Mouse (Mus musculus): ENCODE data around the gene Pkn1.

Gene Pkn1

DNA sequence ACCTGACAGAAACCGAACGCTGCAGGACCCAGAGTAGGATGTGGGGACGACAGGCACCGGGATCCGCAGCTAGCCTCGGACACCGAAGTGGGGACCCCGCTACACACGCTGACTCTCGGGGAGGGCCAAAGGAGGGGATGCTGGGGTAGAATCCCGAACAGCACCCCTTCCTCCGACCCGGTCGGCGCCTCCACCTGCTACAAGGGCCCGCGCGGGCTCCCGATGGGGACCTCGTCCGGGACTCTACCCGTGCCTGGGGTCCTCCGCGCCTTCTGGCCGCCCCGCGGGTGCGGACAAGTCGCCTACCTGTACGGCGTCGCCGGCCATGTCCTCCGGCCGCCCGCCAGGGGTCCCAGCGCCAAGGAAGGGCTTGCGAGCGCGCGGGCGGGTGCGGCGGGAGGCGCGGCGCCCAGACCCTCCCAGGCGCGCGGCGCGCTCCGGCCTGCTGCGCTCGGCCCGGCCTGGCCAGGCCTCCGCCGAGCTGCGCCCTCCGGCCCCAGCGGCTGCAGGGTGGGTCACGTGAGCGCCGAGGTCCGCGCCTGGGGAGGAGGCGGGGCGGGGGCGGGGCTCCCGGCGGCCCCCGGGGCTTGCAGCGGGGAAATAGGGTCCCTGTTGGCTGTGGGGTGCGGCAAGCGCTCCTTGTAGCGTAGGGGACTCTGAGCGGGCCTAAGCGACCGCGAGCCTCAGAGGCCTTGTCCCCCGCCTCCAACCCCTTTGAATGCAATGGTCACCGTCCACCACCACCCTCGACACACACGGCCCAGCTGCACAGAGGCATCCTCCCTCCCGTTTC, at the start of gene Pkn1:
Gene Pkn1, minus strand, starts transcription at position 519 of the 793 bp plus-strand sequence.
- DNase-seq (ENCODE audit: low read depth) = peak; percentile 79

DNA sequence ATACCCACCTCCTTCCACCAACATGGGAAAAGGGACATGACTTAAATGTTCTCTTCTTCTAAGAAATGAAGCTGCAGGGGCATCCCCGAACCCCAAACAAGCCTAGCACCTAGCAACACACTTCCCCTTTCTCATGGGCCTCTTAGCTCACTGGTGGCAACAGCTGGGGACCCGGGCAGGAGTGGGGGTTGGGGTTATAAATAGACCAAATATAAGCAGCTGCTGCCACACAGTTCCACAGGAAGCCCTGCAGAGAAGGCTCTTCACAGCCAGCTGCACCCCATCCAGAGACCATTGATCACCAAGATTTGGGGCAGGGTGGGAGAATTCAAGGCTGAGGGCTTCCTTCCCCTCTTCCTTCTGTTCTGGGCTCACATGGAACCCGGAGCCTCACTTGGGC, 49.7 kb upstream of the Pkn1 start:
- DNase-seq (ENCODE audit: low read depth) = peak; percentile 95

DNA sequence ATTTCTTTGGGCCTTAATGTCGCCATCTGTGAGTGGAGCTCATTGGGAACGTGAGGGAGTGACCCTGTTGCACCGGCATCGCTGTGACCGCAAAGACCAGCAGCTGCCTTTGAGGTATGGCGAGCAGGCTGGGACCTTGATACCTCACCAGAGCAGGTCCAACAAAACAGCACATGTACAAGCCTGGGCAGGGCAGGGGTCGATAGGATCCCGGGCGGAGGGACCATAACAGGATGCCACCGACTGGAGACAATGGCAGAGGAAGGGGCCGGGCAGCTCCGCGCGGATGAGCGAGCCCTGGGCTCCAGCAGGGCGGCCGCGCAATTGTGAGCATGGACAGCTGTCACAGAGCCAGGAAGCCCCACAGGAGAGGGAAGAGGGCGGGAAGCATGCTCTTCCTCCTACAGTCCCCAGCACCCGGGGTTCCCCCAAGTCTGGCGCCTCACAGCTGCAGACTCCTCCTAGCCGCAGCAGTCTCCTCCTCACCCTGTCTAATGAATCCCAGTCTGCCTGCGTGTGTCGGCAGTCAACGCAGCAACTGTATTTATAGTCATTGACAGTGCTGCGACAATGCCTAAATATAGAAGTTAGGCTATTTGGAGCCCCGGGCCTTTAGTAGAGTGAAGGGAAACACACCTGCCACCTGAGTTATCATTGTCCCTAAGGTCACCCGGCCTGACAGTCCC, 48.8 kb upstream of the Pkn1 start:
- DNase-seq (ENCODE audit: low read depth) = peak; percentile 89

DNA sequence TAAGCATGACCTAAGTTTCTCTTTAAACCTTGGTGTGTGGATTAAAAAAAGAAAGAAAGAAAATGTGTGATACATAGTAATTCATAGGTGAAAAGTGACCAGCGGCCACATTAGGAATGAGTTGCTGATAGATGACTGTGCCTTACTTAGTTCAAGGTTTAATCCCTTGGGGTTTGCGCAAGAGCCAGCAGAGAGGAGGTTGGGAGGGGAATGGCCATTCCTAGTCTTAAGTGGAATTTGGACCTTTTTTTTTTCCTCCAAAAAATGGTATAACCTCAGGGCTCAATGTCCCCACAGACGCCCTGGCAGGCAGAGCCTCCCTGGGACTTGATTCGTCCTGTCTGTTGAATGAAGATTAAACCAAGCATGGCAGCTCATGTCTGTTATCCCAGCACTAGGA, 45.1 kb upstream of the Pkn1 start:
- DNase-seq (ENCODE audit: low read depth) = no peak

DNA sequence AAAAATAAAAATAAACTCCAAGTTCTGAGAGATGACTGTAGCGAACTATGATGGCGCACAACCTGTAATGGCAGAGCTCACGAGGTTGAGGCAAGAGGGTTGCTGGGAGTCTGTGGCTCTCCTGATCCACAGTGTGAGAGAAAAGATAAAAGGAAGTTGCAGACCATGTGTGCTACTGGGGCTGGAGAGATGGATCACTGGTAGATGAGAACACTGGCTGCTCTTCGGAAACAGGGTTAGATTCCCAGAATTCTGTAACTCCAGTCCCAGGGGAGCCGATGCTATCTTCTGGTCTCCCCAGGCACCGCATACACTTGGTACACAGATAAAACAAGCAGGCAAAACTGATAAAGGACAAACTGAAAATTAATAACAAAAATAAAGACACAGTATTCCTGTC, 44.0 kb upstream of the Pkn1 start:
- no peak for DNase-seq (ENCODE audit: low read depth)

DNA sequence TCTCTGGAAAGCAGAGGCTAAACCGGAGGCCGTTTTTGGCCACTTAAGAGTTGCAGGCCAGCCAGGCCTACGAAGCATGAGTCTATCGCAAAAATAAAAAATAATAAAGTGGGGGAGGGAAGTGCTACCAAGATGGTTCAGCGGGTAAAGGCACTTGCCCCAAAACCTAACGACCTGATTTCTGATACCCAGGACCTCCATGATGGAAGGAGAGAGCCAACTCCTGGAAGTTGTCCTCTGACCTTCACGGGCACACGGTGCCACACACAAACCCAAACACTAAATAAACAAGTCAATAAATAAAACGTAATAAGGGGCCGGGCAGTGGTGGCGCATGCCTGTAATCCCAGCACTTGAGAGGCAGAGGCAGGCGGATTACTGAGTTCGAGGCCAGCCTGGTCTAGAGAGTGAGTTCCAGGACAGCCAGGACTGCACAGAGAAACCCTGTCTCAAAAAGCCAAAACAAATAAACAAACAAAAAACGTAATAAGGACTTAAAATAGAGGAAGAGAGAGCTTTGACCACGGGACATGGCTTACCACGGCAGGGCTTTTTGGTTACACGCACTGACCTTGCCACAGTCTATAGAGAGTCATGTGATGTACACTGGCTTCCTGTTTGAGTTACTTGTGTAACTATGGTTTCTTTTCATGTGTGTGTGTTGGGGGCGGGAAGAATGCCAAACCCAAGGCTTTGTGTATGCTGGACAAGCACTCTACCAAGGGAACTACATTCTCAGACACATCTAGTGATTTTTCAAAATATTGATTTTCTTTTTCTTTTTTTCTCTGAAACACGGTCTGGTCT, 43.1 kb upstream of the Pkn1 start:
- peak; percentile 87 for DNase-seq (ENCODE audit: low read depth)

DNA sequence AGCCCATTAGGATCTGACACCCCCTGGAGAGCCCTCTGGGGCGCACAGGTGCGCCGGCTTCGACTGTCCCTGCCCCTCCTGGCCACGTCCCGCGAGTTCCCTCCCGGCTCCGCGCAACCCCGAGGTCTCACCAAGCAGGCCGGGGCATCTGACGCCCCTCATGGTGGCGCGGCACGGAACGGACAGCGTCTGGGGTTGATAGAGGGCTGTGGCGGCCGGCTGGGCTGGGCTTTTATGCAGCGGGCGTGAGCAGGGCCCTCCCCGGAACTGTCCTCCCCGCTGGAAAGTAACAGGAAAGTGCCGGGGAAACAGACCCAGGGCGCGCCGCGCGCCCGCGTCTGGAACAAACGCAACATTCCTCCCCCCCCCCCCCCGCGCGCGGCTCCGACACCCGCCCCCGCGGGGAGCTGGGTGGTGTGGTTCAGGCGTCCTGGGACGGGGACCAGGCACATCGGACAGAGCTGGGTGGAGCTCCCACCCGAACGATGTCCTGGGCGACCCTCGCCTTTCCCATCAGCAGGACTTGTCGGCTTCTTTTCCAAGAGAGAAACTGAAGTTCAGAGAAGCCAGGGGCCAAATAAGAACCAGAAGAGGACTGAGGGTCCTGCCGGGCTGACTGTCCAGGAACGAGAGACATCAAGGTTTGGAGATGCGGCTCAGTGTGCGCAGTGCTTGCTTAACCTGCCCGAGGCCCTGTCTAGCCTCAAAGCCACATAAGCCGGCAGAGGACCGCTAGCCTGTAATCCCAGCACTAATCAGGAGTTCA, 42.2 kb upstream of the Pkn1 start, which contains the start of gene Adgre5:
Gene Adgre5, minus strand, starts transcription at position 351 of the 766 bp plus-strand sequence.
- peak; percentile 86 for DNase-seq (ENCODE audit: low read depth)

DNA sequence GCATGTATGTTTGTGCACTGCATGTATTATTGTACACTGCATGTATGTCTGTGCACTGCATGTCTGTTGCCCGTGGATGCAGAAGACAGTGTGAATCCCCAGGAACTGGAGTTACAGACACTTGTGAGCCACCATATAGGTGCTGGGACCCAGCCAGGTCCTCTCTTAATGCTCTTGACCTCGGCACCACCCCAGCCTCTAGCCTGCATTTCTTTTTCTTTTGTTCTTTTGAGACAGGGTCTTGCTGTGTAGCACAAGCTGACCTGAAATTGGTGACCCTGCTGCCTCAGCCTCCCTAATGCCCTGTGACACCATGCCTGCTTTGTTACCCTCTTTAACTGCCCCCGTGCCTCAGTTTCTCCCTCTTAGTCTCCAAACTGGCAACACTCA, 41.6 kb upstream of the Pkn1 start:
- no peak for DNase-seq (ENCODE audit: low read depth)

DNA sequence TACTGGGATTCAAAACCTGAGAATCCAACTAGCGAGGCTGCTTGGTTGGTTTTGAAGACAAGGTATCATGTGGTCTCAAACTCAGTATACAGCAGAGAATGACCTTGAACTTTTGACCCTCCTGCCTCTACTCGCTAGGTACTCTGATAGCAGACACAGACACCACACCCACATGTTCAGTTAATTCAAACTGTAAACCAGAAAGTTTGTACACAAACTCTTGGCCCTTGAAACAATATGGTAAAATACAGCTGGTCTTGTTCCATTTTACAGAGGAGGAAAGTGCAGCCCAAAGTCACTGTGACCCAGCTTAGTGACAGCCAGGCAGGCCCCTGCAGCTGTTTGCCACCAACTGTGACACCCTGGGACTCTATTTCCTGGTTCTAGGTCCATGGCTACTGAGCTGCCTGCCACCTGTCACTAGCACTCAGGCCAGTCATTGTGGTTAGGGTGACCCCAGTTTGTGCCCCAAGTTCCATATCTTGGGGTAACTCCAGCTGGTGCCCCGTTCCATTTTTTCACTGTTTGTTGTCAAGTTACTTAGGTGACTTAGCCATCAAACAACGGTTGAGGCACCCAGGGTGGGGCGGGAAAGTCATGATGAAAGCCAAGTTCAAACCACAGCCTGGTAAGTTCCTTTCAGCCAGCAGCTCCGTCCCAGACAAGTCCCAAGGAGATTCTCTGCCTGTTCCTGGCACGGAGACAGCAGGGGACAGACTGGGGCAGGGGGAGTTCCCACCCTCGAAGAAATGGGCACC, 40.9 kb upstream of the Pkn1 start:
- peak; percentile 94 for DNase-seq (ENCODE audit: low read depth)

DNA sequence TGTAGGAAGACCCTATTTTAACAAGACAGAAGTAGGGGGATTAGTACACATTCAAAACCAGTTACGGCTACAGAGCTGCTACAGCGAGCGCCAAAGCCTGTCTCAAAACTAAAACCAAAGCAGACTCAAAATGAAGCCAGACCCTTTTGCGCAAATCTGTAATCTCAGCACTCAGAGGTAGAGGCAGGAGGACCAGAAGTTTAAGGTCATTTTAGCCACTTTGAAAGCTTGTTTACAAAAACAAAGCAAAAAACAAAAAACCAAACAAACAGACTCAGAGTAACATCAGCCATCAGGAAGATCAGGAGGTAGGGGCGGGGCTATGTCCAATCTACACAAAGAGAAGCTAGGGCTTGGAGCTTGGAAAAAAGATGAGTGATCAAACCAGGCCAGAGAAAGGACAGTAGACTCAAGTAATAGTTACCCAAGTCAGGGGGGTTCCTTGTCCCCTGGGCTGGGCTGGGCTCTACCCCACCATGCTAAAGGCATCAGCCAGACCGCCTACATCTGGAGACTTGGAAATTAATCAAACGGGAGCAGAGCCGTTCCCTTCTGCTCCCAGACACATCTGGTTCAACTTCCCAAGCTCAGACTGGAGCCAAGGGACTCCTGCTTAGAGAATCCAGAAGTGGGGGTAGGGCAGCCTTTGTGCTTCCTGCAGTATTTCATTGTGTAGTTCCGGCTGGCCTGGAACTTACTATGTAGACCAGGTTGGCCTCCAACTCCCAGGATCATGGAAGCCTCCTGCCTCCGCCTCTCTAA, 40.2 kb upstream of the Pkn1 start:
- DNase-seq (ENCODE audit: low read depth) = peak; percentile 55

DNA sequence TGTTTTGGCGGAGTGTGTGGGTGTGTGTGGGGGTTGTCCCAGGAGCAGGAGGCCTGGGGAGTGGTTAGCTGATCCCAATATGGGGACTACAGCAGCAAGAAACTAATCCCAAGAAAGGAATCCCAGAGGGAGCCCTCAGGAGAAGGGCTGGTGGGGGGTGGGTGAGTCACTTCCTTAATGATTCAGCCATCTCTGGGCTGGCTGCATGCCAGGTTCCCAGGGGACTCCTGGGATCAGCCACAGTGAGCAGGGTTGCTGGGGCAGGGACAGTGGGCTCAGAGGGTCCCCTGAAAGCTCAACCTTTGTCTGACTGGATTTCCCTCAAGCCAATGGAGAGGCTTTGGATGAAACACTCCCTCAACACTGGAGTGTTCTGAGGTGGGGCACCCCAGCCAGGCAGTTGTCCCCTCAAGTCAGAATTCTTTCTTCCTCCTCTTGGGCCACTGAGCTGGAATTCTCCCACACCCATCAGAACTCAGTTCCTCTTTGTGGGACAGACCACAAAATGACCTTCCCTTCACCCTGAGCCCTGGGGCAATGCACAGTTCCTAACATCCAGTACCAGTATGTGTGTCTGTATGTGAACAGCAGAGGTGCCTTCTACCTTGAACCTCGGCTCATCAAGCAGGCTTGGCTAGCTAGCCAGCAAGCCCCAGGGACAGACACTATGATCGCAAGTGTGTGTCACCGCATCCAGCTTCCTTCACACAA, 39.0 kb upstream of the Pkn1 start:
- DNase-seq (ENCODE audit: low read depth) = peak; percentile 50

DNA sequence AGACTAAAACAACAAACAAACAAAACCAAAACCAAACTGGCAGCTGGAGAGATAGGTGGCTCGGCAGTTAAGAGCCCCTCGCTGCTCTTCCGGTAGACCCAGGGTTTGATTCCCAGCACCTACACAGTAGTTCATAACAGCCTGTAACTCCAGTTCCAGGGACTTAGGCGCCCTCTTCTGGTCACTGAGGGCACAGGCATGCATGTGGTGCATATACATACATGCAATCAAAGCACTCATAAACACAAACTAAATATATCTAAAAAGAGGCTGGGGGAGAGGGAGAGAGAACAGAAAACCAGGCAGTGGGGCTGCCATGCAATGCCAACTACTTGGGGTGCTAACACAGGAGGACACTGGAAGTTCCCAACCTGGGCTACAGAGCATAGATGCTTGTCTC, 38.4 kb upstream of the Pkn1 start:
- peak; percentile 58 for DNase-seq (ENCODE audit: low read depth)

DNA sequence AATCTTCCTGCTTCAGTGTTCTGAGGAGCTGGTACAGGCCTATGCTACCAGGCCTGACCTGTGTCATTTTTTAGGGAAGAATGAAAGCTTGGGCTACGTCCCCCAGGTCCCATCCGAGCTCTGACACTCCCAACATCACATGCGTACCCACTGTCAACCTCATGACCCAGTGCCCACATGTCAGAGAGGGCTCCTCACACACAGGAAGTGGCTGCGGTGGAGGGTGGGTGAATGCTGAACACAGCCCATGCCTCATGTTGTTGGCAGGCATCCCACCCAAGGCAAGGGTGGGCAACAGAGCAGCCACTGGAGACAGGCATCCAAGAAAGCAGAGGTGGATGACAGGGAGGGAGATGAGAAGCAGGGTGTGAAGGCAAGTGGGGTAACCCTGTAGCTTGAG, 37.7 kb upstream of the Pkn1 start:
- DNase-seq (ENCODE audit: low read depth) = peak; percentile 84

DNA sequence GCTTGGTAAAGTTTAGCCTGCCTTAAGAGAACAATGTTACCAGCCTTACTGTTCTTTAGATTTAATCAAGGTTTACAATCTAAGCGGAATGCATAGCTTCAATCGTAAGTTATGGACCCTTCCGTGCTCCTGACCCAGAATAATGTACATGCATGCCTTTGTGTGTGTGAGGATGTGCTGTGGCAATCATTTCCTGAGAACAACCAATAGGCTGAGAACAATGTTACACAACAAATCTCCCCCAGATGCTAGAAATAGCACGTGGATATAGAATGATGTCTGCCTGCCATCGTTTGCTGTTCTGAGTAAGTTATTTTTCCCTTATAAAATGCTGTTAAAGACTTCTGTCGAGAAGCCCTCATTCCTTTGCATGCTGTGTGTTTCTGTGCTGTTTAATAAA, 33.9 kb upstream of the Pkn1 start:
- no peak for DNase-seq (ENCODE audit: low read depth)

DNA sequence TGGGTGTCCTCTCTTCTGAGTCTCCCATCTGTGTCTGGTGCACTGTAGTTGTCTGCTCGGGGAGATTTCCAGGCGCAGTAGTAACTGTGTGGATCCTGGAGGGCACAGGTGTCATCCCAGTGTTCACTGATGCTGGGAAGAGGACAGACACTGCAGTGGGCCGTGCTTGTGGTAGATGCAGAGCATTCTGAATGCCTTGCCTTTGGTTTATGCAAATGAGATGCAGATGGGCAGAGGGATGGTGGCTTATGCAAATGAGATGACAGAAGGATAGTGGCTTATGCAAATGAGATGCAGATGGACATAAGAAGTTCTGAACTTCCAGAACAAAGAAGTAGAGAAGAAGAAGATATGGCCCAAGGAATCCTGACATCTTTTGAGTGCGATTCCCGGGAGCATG, 32.9 kb upstream of the Pkn1 start:
- no peak for DNase-seq (ENCODE audit: low read depth)

DNA sequence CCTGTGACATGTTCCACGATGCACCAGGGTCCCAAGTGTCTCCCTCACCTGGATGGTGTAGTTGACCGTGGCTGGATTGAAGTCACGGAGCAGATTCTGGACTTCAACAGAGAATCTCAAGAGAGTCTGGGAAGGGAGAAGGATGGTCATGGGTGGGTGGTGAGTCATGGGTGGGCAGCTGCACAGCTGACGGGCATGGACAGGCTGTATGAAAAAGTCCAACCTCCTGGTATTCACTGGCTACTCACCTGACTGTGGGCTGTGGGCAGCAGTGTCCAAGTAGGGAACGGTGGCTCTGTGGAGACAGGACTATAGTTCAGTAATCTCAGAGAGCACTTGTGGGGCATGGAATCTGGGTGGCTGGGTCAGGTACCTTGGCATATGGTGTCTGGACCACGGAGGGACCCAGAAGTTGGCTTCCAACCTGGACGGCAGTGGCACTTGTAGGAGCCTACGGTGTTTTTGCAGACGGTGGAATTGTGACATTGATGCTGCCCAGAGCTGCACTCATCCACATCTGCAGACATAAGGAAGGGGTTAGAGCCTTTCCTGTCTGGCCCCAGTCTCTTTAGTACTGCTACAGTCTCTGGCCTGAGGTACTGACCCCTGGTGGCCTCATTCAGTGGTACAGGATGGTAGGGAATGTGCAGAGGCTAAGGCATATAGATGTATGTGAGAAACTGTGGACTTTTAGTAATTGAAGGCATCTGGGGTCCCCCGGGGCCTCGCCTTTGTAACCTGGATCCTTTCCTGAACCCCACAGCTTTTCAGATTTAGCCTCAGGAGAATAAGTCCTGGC, 30.2 kb upstream of the Pkn1 start:
- DNase-seq (ENCODE audit: low read depth) = peak; percentile 65

DNA sequence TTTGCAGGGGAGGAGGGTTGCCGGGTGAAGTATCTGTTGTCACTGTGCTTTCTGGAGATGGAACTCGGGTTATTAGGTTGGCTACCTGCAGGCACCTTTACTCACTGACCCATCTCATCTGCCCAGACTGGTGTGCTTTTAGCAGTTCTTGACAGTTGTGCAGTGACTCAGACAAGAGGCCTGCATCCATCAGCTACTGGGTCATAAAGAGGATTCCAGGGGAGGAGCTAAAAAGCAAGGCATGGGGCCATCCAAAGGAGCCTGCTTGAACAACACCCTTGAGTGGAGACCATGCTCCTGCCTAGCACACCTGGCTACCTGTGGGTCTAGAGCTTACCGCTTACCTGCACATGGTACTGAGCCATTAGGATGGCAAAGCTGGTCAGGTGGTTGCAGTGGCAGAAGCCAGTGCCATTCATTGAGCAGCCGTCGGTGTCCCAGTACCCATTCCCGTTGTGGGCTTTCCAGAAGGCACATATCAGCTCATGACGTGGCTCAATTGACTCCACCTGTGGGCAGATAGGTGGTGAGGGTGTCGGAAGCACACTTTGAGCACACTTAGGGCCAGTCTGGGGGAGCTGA, 26.6 kb upstream of the Pkn1 start:
- DNase-seq (ENCODE audit: low read depth) = no peak

DNA sequence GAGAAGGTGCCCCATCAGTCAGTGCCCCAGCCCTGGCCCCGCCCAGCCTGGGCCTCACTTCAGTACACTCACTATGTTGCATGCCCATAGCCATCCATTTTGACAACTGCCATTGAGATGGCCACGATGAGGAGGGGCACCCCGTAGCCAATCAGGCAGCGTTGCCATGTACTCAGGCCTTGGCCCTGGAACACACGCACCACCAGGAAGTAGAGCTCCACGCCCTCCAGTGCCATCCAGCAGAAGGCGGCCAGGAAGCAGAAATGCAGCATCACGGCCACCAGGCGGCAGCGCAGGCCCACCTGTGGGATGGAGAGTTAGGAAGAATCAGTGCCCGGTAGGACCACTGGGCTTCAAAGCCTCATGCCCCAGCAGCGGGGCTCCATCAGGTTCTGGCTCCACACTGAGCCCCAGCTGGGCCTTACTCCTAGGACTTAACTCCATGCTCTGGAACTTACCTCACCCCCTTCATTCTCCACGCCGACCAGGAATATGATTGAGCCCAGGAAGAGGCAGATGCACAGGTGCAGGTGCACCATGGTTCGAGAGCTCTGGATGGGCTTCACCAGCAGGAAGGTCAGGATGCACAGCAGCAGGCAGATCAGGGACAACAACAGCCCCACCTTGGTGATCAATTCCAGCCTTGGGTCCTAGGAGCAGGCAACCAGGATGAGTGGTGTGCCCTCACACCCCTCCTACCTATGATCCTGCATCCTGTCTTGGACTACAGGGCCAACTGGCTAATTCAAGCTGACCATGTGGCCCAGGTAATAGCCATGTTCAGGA, 25.9 kb upstream of the Pkn1 start:
- DNase-seq (ENCODE audit: low read depth) = peak; percentile 84
